Mouse (Mus musculus): Measurements from ENCODE around the gene Ssbp2. TPM values are rescaled to one million over a fixed set of nuclear protein-coding genes. Genes with fewer than 3 reads are reported as not detected.
A peak's percentile ranks its signal among the peaks of the same experiment; 100 is the strongest.

The Ssbp2 gene
- polyA plus RNA-seq, 1 experiment from 2014 or later, result 210 TPM

- Histone ChIP-seq H3K9me3 (no peaks in the 10 kb centered on the region), H3K36me3 (no peaks in the 10 kb centered on the region), H3K4me2 (replicated peaks) (no peak overlapping the region), H3K27me3 (no peaks in the 10 kb centered on the region), H3K27ac (no peak overlapping the region), H3K4me1 (no peaks in the 10 kb centered on the region), H3K9ac (no peak overlapping the region), H3K4me3 (no peak overlapping the region)
- WGBS, result 83% methylated on average over 5 of the region's 5 CpGs
- ATAC-seq (ENCODE audit: insufficient number of reproducible peaks, insufficient read depth, low FRiP score, low TSS enrichment), result no peak
These were observed 11.1 kb upstream of the Ssbp2 start for GRCm38 (mm10) chr13:91448936-91449335.

- Histone ChIP-seq H3K27me3 (no peaks in the 10 kb centered on the region), H3K36me3 (no peaks in the 10 kb centered on the region), H3K4me3 (no peak overlapping the region), H3K4me2 (replicated peaks) (no peak overlapping the region), H3K9ac (no peak overlapping the region), H3K27ac (no peak overlapping the region), H3K9me3 (no peaks in the 10 kb centered on the region), H3K4me1 (peaks cover 5% of the 10 kb centered on the region; the same call in 1 of the 2 replicates)
- no peak for ATAC-seq (ENCODE audit: insufficient number of reproducible peaks, insufficient read depth, low FRiP score, low TSS enrichment)
- 70% methylated on average over 3 of the region's 3 CpGs for WGBS
These were observed 8.5 kb upstream of the Ssbp2 start for GRCm38 (mm10) chr13:91451405-91452166.

- H3K36me3 ChIP-seq, result no peaks in the 10 kb centered on the region
- H3K27me3 ChIP-seq, result no peaks in the 10 kb centered on the region
- no peak overlapping the region for H3K4me2 ChIP-seq (replicated peaks)
- ATAC-seq (ENCODE audit: insufficient number of reproducible peaks, insufficient read depth, low FRiP score, low TSS enrichment), result no peak
- H3K4me1 ChIP-seq, result peaks cover 5% of the 10 kb centered on the region; the same call in 1 of the 2 replicates
- H3K9ac ChIP-seq, result no peak overlapping the region
- no peak overlapping the region for H3K27ac ChIP-seq
- H3K9me3 ChIP-seq, result no peaks in the 10 kb centered on the region
- no peak overlapping the region for H3K4me3 ChIP-seq
- 90% methylated on average over 3 of the region's 3 CpGs for WGBS
These were observed 7.8 kb upstream of the Ssbp2 start for GRCm38 (mm10) chr13:91452269-91452668.

- Histone ChIP-seq H3K4me3 (no peak overlapping the region), H3K27me3 (no peaks in the 10 kb centered on the region), H3K27ac (no peak overlapping the region), H3K4me1 (peaks cover 5% of the 10 kb centered on the region; the same call in 1 of the 2 replicates), H3K9ac (no peak overlapping the region), H3K36me3 (no peaks in the 10 kb centered on the region), H3K9me3 (no peaks in the 10 kb centered on the region), H3K4me2 (replicated peaks) (no peak overlapping the region)
- ATAC-seq (ENCODE audit: insufficient number of reproducible peaks, insufficient read depth, low FRiP score, low TSS enrichment), result no peak
- 94% methylated on average over 3 of the region's 3 CpGs for WGBS
These were observed 6.8 kb upstream of the Ssbp2 start for GRCm38 (mm10) chr13:91453236-91453635.

GRCm38 (mm10) chr13:91456041-91456440 is 4.0 kb upstream of the Ssbp2 start:
- no peaks in the 10 kb centered on the region for H3K36me3 ChIP-seq
- H3K4me3 ChIP-seq, result no peak overlapping the region
- no peak overlapping the region for H3K9ac ChIP-seq
- H3K27me3 ChIP-seq, result no peaks in the 10 kb centered on the region
- 42% methylated on average over 2 of the region's 2 CpGs for WGBS
- no peak overlapping the region for H3K4me2 ChIP-seq (replicated peaks)
- ATAC-seq (ENCODE audit: insufficient number of reproducible peaks, insufficient read depth, low FRiP score, low TSS enrichment), result no peak
- peaks cover 17% of the 10 kb centered on the region; the same call in 1 of the 2 replicates for H3K4me1 ChIP-seq
- H3K27ac ChIP-seq, result no peak overlapping the region
- H3K9me3 ChIP-seq, result no peaks in the 10 kb centered on the region

- ATAC-seq (ENCODE audit: insufficient number of reproducible peaks, insufficient read depth, low FRiP score, low TSS enrichment), result no peak
- no peak overlapping the region for H3K27ac ChIP-seq
- no peak overlapping the region for H3K9ac ChIP-seq
- no peak overlapping the region for H3K4me3 ChIP-seq
- peaks cover 17% of the 10 kb centered on the region; the same call in 1 of the 2 replicates for H3K4me1 ChIP-seq
- H3K4me2 ChIP-seq (replicated peaks), result no peak overlapping the region
- H3K36me3 ChIP-seq, result no peaks in the 10 kb centered on the region
- H3K27me3 ChIP-seq, result no peaks in the 10 kb centered on the region
- H3K9me3 ChIP-seq, result no peaks in the 10 kb centered on the region
- WGBS, result 78% methylated on average over 3 of the region's 3 CpGs
These were observed 3.3 kb upstream of the Ssbp2 start for GRCm38 (mm10) chr13:91456735-91457134.

- H3K4me2 ChIP-seq (replicated peaks), result no peak overlapping the region
- no peak overlapping the region for H3K9ac ChIP-seq
- no peaks in the 10 kb centered on the region for H3K9me3 ChIP-seq
- H3K4me1 ChIP-seq, result peaks cover 19% of the 10 kb centered on the region
- no peaks in the 10 kb centered on the region for H3K36me3 ChIP-seq
- no peak overlapping the region for H3K4me3 ChIP-seq
- H3K27me3 ChIP-seq, result no peaks in the 10 kb centered on the region
- H3K27ac ChIP-seq, result no peak overlapping the region
- WGBS, result 75% methylated on average over 4 of the region's 4 CpGs
- no peak for ATAC-seq (ENCODE audit: insufficient number of reproducible peaks, insufficient read depth, low FRiP score, low TSS enrichment)
These were observed 2.1 kb upstream of the Ssbp2 start for GRCm38 (mm10) chr13:91457974-91458373.

GRCm38 (mm10) chr13:91459489-91459888 is 594 bp upstream of the Ssbp2 start:
- Histone ChIP-seq H3K9ac (no peak overlapping the region), H3K27me3 (no peaks in the 10 kb centered on the region), H3K9me3 (no peaks in the 10 kb centered on the region), H3K27ac (peak overlapping the region; percentile 99), H3K4me2 (replicated peaks) (no peak overlapping the region), H3K4me3 (no peak overlapping the region), H3K36me3 (no peaks in the 10 kb centered on the region), H3K4me1 (peaks cover 23% of the 10 kb centered on the region)
- no peak for ATAC-seq (ENCODE audit: insufficient number of reproducible peaks, insufficient read depth, low FRiP score, low TSS enrichment)
- WGBS, result 36% methylated on average over 4 of the region's 4 CpGs

GRCm38 (mm10) chr13:91460621-91461284 is 670 bp downstream of the Ssbp2 start:
- peak overlapping the region; percentile 73 for H3K4me2 ChIP-seq (replicated peaks)
- no peaks in the 10 kb centered on the region for H3K9me3 ChIP-seq
- peaks cover 22% of the 10 kb centered on the region for H3K4me1 ChIP-seq
- peak; percentile 98 for ATAC-seq (ENCODE audit: insufficient number of reproducible peaks, insufficient read depth, low FRiP score, low TSS enrichment)
- H3K4me3 ChIP-seq, result peak overlapping the region; percentile 95
- WGBS, result under 1% methylated on average over 43 of the region's 70 CpGs
- H3K36me3 ChIP-seq, result no peaks in the 10 kb centered on the region
- H3K9ac ChIP-seq, result peak overlapping the region; percentile 98
- no peaks in the 10 kb centered on the region for H3K27me3 ChIP-seq
- peak overlapping the region; percentile 99 for H3K27ac ChIP-seq

GRCm38 (mm10) chr13:91461299-91461698 is 1.2 kb downstream of the Ssbp2 start:
- H3K4me2 ChIP-seq (replicated peaks), result peak overlapping the region; percentile 73
- H3K36me3 ChIP-seq, result no peaks in the 10 kb centered on the region
- peak; percentile 16; the same call in 1 of the 2 replicates for ATAC-seq (ENCODE audit: insufficient number of reproducible peaks, insufficient read depth, low FRiP score, low TSS enrichment)
- no peaks in the 10 kb centered on the region for H3K9me3 ChIP-seq
- H3K27ac ChIP-seq, result peak overlapping the region; percentile 99
- peaks cover 18% of the 10 kb centered on the region for H3K4me1 ChIP-seq
- peak overlapping the region; percentile 95 for H3K4me3 ChIP-seq
- no peaks in the 10 kb centered on the region for H3K27me3 ChIP-seq
- 2% methylated on average over 38 of the region's 61 CpGs for WGBS
- H3K9ac ChIP-seq, result peak overlapping the region; percentile 98

- WGBS, result under 1% methylated on average over 56 of the region's 77 CpGs
- peak overlapping the region; percentile 98 for H3K9ac ChIP-seq
- H3K4me1 ChIP-seq, result peaks cover 18% of the 10 kb centered on the region
- no peaks in the 10 kb centered on the region for H3K9me3 ChIP-seq
- H3K27me3 ChIP-seq, result no peaks in the 10 kb centered on the region
- H3K27ac ChIP-seq, result peak overlapping the region; percentile 99
- H3K4me3 ChIP-seq, result peak overlapping the region; percentile 95
- H3K4me2 ChIP-seq (replicated peaks), result peak overlapping the region; percentile 73
- ATAC-seq (ENCODE audit: insufficient number of reproducible peaks, insufficient read depth, low FRiP score, low TSS enrichment), result no peak
- H3K36me3 ChIP-seq, result no peaks in the 10 kb centered on the region
These were observed 1.7 kb downstream of the Ssbp2 start for GRCm38 (mm10) chr13:91461711-91462351.
